Mouse (Mus musculus) kidney, embryonic 14.5 days (tissue): ENCODE measurements at regions not wholly inside any gene's neighbourhood (a gene's known extent, or its start where the extent isn't known, plus 50 kb on each side); places are given as distances from the start of the nearest gene placed in this dataset.

ENCODE experiments used
- ATAC-seq: fragments of 200-750 bp; cut with Nextera tagmentation; 2 replicates; pipeline ENCODE4 v1.8.0; 2017; ENCODE audit warnings: moderate number of reproducible peaks, mild to moderate bottlenecking, moderate TSS enrichment, moderate library complexity; ENCODE audit not compliant: low FRiP score, low TSS enrichment
- H3K27ac ChIP-seq: fragments of 300-500 bp; sonication (generic); 2 replicates; pipeline ENCODE4 v1.5.1; 2014; ENCODE audit warnings: low read depth, mild to moderate bottlenecking, low read length, moderate library complexity, mixed read lengths
- H3K27me3 ChIP-seq: fragments of 300-500 bp; sonication (generic); 2 replicates; pipeline ENCODE4 v1.6.1; 2014; ENCODE audit warnings: mild to moderate bottlenecking, low read length; ENCODE audit not compliant: control insufficient read depth, insufficient read depth
- H3K36me3 ChIP-seq: fragments of 300-500 bp; sonication (generic); 2 replicates; pipeline ENCODE4 v1.6.1; 2014; ENCODE audit warnings: low read length, mixed read lengths; ENCODE audit not compliant: control insufficient read depth, insufficient read depth
- H3K4me1 ChIP-seq: fragments of 300-500 bp; sonication (generic); 2 replicates; pipeline ENCODE4 v1.6.1; 2014; ENCODE audit warnings: low read length, mixed read lengths; ENCODE audit not compliant: control insufficient read depth, insufficient read depth
- H3K4me2 ChIP-seq: fragments of 300-500 bp; sonication (generic); replicated peaks from 2 replicates; pipeline ENCODE4 v1.6.1; 2014; ENCODE audit warnings: low read depth, mild to moderate bottlenecking, low read length
- H3K4me3 ChIP-seq: fragments of 300-500 bp; sonication (generic); 2 replicates; pipeline ENCODE4 v1.5.1; 2014; ENCODE audit warnings: mild to moderate bottlenecking, low read length
- H3K9ac ChIP-seq: fragments of 300-500 bp; sonication (generic); 2 replicates; pipeline ENCODE4 v1.6.1; 2014; ENCODE audit warnings: low read depth, mild to moderate bottlenecking, low read length, moderate library complexity
- H3K9me3 ChIP-seq: fragments of 300-500 bp; sonication (generic); 2 replicates; pipeline ENCODE4 v1.6.1; 2016; ENCODE audit warnings: low read length; ENCODE audit not compliant: control insufficient read depth
- WGBS: fragments of 180-500 bp; shearing (Covaris S2); extraction: QIAGEN DNeasy Blood & Tissue Kit; methylation state at CpG from one replicate; pipeline ENCODE4 v1.1.7; 2014; 5-methylcytosine and 5-hydroxymethylcytosine counted together

- no peaks in the 10 kb centered on the region for H3K27me3 ChIP-seq
- H3K4me1 ChIP-seq = no peaks in the 10 kb centered on the region
- H3K36me3 ChIP-seq = no peaks in the 10 kb centered on the region
- no peak overlapping the region for H3K4me2 ChIP-seq
- no peak overlapping the region for H3K4me3 ChIP-seq
- H3K9me3 ChIP-seq = no peaks in the 10 kb centered on the region
- no peak overlapping the region for H3K9ac ChIP-seq
- no peak for ATAC-seq
- WGBS = 48% methylated on average over 3 of the region's 3 CpGs
- no peak overlapping the region for H3K27ac ChIP-seq
Observed at GRCm38 (mm10) chr13:115287371-115287770, 185.6 kb upstream of the Itga1 start.

GRCm38 (mm10) chr13:115266164-115266563 is 164.4 kb upstream of the Itga1 start:
- no peak overlapping the region for H3K9ac ChIP-seq
- ATAC-seq = no peak
- 68% methylated on average over 6 of the region's 6 CpGs for WGBS

GRCm38 (mm10) chr13:115257345-115257744 is 155.6 kb upstream of the Itga1 start:
- no peak for ATAC-seq
- H3K9ac ChIP-seq = no peak overlapping the region
- H3K9me3 ChIP-seq = no peaks in the 10 kb centered on the region
- no peak overlapping the region for H3K4me2 ChIP-seq
- no peaks in the 10 kb centered on the region for H3K36me3 ChIP-seq
- H3K27me3 ChIP-seq = no peaks in the 10 kb centered on the region
- H3K4me1 ChIP-seq = no peaks in the 10 kb centered on the region
- H3K4me3 ChIP-seq = no peak overlapping the region
- WGBS = 65% methylated on average over 2 of the region's 2 CpGs
- H3K27ac ChIP-seq = no peak overlapping the region

More at GRCm38 (mm10) chr13:115266164-115266563, 164.4 kb upstream of the Itga1 start:
- Histone ChIP-seq H3K9me3 (no peaks in the 10 kb centered on the region), H3K36me3 (no peaks in the 10 kb centered on the region), H3K27me3 (no peaks in the 10 kb centered on the region), H3K4me1 (no peaks in the 10 kb centered on the region), H3K4me2 (no peak overlapping the region), H3K4me3 (no peak overlapping the region), H3K27ac (no peak overlapping the region)

DNA sequence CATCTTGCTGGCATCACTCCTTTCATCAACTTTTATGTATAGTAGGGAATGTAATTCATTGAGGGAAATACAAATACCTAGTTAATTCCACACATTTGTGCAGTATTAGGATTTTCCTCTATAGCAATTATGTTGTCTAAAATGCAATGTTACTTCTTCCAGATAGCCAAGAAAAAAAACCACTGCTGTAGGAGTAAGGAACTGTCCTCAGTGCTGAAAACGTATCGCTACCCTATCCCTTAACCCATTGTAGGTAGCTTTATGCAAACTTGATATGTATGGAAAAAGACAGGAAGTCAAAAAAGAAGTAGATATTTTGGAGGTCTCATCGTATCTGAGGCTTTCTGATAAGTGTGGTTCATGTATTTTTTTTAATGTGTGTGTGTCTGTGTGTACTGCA is 150.8 kb upstream of the Itga1 start:
- ATAC-seq = no peak
- Histone ChIP-seq H3K4me2 (no peak overlapping the region), H3K4me1 (no peaks in the 10 kb centered on the region), H3K9ac (no peak overlapping the region), H3K4me3 (no peak overlapping the region), H3K36me3 (no peaks in the 10 kb centered on the region), H3K27ac (no peak overlapping the region), H3K9me3 (no peaks in the 10 kb centered on the region), H3K27me3 (no peaks in the 10 kb centered on the region)
- 54% methylated on average over 3 of the region's 3 CpGs for WGBS

DNA sequence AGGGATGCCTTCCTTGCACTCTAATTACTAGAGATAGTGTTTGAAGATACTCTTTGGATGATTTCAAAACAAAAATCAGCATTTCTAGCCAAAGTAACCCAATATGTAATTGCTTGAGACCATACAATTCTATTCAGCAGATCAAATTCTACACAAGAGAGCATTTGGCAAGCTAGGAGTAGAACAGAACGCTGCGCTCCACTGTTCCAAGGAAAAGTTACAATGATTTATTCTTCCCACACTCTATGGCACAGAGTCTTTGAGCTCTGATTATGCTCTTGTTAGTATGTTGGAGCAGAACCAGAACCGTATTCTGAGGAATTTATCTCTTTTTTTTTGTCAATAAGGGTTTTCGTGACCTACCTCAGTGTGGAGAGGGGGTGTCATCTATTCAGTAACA is 130.2 kb upstream of the Itga1 start:
- no peaks in the 10 kb centered on the region for H3K4me1 ChIP-seq
- H3K9ac ChIP-seq = no peak overlapping the region
- no peaks in the 10 kb centered on the region for H3K9me3 ChIP-seq
- H3K27ac ChIP-seq = no peak overlapping the region
- no peak overlapping the region for H3K4me2 ChIP-seq
- no peak overlapping the region for H3K4me3 ChIP-seq
- H3K27me3 ChIP-seq = no peaks in the 10 kb centered on the region
- WGBS = 88% methylated on average over 4 of the region's 4 CpGs
- no peak for ATAC-seq
- no peaks in the 10 kb centered on the region for H3K36me3 ChIP-seq

DNA sequence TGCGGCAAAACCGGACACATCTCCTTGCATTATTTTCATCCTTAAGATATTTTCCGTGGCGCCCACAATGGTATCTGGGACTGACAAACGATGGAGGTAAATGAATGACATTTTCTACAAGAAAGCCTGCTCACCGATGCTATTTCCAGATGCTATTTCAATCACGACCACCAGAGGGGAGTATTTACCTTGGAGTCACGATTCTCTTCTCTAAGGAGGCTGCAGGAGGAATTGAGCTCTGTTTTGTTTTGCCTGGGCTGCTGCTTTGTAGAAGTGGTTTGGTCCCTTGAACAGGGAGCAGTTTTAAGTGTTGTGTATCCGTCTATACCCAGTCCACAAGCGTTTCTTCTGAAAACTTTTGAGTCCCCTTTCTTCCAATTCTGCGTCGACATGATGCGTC is 128.7 kb upstream of the Itga1 start:
- Histone ChIP-seq H3K4me1 (no peaks in the 10 kb centered on the region), H3K27me3 (no peaks in the 10 kb centered on the region), H3K36me3 (no peaks in the 10 kb centered on the region), H3K4me3 (no peak overlapping the region), H3K27ac (no peak overlapping the region), H3K4me2 (no peak overlapping the region), H3K9ac (no peak overlapping the region), H3K9me3 (no peaks in the 10 kb centered on the region)
- peak; percentile 64; the same call in 1 of the 2 replicates for ATAC-seq
- 26% methylated on average over 13 of the region's 13 CpGs for WGBS

DNA sequence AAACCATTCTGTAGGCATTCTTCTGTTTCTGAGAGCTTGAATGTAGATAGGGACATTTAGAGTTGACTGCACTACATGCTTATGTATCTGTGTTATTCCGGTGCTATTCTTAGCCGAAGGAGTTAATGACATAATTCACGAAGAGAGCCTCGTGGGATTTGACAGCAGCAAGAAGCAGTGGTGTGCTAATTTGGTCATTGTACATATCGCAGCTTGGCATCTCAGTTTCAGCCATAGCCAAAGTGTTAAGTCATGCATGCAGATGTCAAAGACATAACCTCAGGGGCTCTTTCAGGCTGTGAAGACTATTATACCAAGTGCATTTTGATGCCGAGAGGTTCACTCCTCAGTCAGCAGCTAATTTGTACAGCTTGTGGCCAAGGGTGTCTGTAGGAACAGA is 125.1 kb upstream of the Itga1 start:
- 54% methylated on average over 6 of the region's 6 CpGs for WGBS
- no peaks in the 10 kb centered on the region for H3K36me3 ChIP-seq
- H3K4me1 ChIP-seq = no peaks in the 10 kb centered on the region
- no peak overlapping the region for H3K9ac ChIP-seq
- no peak overlapping the region for H3K27ac ChIP-seq
- no peak overlapping the region for H3K4me3 ChIP-seq
- H3K4me2 ChIP-seq = no peak overlapping the region
- no peaks in the 10 kb centered on the region for H3K27me3 ChIP-seq
- H3K9me3 ChIP-seq = no peaks in the 10 kb centered on the region
- ATAC-seq = no peak

- Histone ChIP-seq H3K27me3 (no peaks in the 10 kb centered on the region), H3K9ac (no peak overlapping the region), H3K4me2 (no peak overlapping the region), H3K9me3 (no peaks in the 10 kb centered on the region), H3K27ac (no peak overlapping the region), H3K4me3 (no peak overlapping the region), H3K36me3 (no peaks in the 10 kb centered on the region), H3K4me1 (no peaks in the 10 kb centered on the region)
- WGBS = 28% methylated on average over 2 of the region's 2 CpGs
- ATAC-seq = no peak
Observed at GRCm38 (mm10) chr13:115219701-115220100, 117.9 kb upstream of the Itga1 start.

GRCm38 (mm10) chr13:115211285-115211684 is 109.5 kb upstream of the Itga1 start:
- Histone ChIP-seq H3K4me1 (no peaks in the 10 kb centered on the region), H3K4me3 (no peak overlapping the region), H3K27me3 (no peaks in the 10 kb centered on the region), H3K9ac (no peak overlapping the region), H3K27ac (no peak overlapping the region), H3K36me3 (no peaks in the 10 kb centered on the region), H3K4me2 (no peak overlapping the region), H3K9me3 (no peaks in the 10 kb centered on the region)
- 57% methylated on average over 3 of the region's 3 CpGs for whole genome bisulfite sequencing
- ATAC-seq = peak; percentile 46; the same call in 1 of the 2 replicates
